Mouse (Mus musculus): Measurements from ENCODE around the gene Mex3d.

- TF ChIP-seq CTCF (IDR thresholded peaks at IDR 0.05; ENCODE audit: low read depth) (peak; percentile 32), EP300 (IDR thresholded peaks at IDR 0.05; ENCODE audit: low read depth) (no peak)
Observed at GRCm38 (mm10) chr10:80383431-80383830, 4.0 kb downstream of the Mex3d start.

Data from liver, postnatal 0 days (tissue).